Mouse (Mus musculus) myocyte (in vitro differentiated cells): ENCODE measurements around the gene Ctsl.

ENCODE experiments used
- E2F4 ChIP-seq: IDR thresholded peaks from one replicate; pipeline ENCODE4 v1.6.1; 2011; ENCODE audit warnings: mild to moderate bottlenecking, control low read depth, moderate library complexity; ENCODE audit not compliant: insufficient read depth
- POLR2A ChIP-seq: IDR thresholded peaks from one replicate; pipeline ENCODE4 v1.6.1; 2011; ENCODE audit warnings: low read depth, mild to moderate bottlenecking, control low read depth, moderate library complexity; ENCODE audit not compliant: insufficient read length
- TCF12 ChIP-seq: IDR thresholded peaks from one replicate; pipeline ENCODE4 v1.6.1; 2011; ENCODE audit warnings: mild to moderate bottlenecking, control low read depth; ENCODE audit not compliant: poor library complexity, insufficient read depth, severe bottlenecking
- USF1 ChIP-seq: IDR thresholded peaks from one replicate; pipeline ENCODE4 v1.6.1; 2011; ENCODE audit warnings: low read depth, mild to moderate bottlenecking, control low read depth, moderate library complexity

GRCm38 (mm10) chr13:64361020-64361419 lies 9.7 kb downstream of the Ctsl start:
- TF ChIP-seq POLR2A (no peak), E2F4 (no peak), TCF12 (no peak), USF1 (no peak)
